Mouse (Mus musculus): Measurements from ENCODE around the gene Inhbe. TPM values are rescaled to one million over a fixed set of nuclear protein-coding genes. Genes with fewer than 3 reads are reported as not detected.

Gene Inhbe
- polyA plus RNA-seq, 1 experiment from 2014 or later: 0.15 TPM

GRCm38 (mm10) chr10:127369834-127370820 is 15.9 kb upstream of the Inhbe start, which contains the start of gene Inhbc:
Gene Inhbc (minus strand): TSS chr10:127370431.
- no peaks in the 10 kb centered on the region for H3K4me1 ChIP-seq (ENCODE audit: control insufficient read depth, insufficient read depth, low read length)
- no peaks in the 10 kb centered on the region for H3K27me3 ChIP-seq (ENCODE audit: control insufficient read depth, insufficient read depth, low read length)
- H3K4me3 ChIP-seq (ENCODE audit: low read depth, low read length): no peak within 1 kb of the TSS
- no peak for DNase-seq (ENCODE audit: low spot score)
- no peak within 1 kb of the TSS for H3K9ac ChIP-seq (ENCODE audit: low read length)
- no peak for ATAC-seq (ENCODE audit: insufficient number of reproducible peaks, low FRiP score, low TSS enrichment, low read depth)
- H3K27ac ChIP-seq (replicated peaks; ENCODE audit: low read depth, low read length): no peak within 1 kb of the TSS
- H3K4me2 ChIP-seq (ENCODE audit: low read depth, severe bottlenecking): no peak within 1 kb of the TSS
- WGBS: 77% methylated on average over 22 of the region's 22 CpGs
- no peaks in the 10 kb centered on the region for H3K9me3 ChIP-seq (ENCODE audit: control insufficient read depth, low read length)
- H3K36me3 ChIP-seq (ENCODE audit: control insufficient read depth, insufficient read depth, low read length): no peaks in the 10 kb centered on the region

- Histone ChIP-seq H3K27me3 (ENCODE audit: control insufficient read depth, insufficient read depth, low read length) (no peaks in the 10 kb centered on the region), H3K36me3 (ENCODE audit: control insufficient read depth, insufficient read depth, low read length) (no peaks in the 10 kb centered on the region), H3K9me3 (ENCODE audit: control insufficient read depth, low read length) (no peaks in the 10 kb centered on the region), H3K27ac (replicated peaks; ENCODE audit: low read depth, low read length) (no peak overlapping the region), H3K4me2 (ENCODE audit: low read depth, severe bottlenecking) (no peak overlapping the region), H3K9ac (ENCODE audit: low read length) (no peak overlapping the region), H3K4me3 (ENCODE audit: low read depth, low read length) (no peak overlapping the region), H3K4me1 (ENCODE audit: control insufficient read depth, insufficient read depth, low read length) (no peaks in the 10 kb centered on the region)
- DNase-seq (ENCODE audit: low spot score) (no peak), ATAC-seq (ENCODE audit: insufficient number of reproducible peaks, low FRiP score, low TSS enrichment, low read depth) (no peak)
- WGBS: 91% methylated on average over 2 of the region's 2 CpGs
These were observed 14.1 kb upstream of the Inhbe start for GRCm38 (mm10) chr10:127368273-127368672.

- H3K4me1 ChIP-seq (ENCODE audit: control insufficient read depth, insufficient read depth, low read length): no peaks in the 10 kb centered on the region
- no peaks in the 10 kb centered on the region for H3K36me3 ChIP-seq (ENCODE audit: control insufficient read depth, insufficient read depth, low read length)
- DNase-seq (ENCODE audit: low spot score): no peak
- H3K4me2 ChIP-seq (ENCODE audit: low read depth, severe bottlenecking): no peak overlapping the region
- H3K27ac ChIP-seq (replicated peaks; ENCODE audit: low read depth, low read length): no peak overlapping the region
- H3K9me3 ChIP-seq (ENCODE audit: control insufficient read depth, low read length): no peaks in the 10 kb centered on the region
- ATAC-seq (ENCODE audit: insufficient number of reproducible peaks, low FRiP score, low TSS enrichment, low read depth): no peak
- no peaks in the 10 kb centered on the region for H3K27me3 ChIP-seq (ENCODE audit: control insufficient read depth, insufficient read depth, low read length)
- no peak overlapping the region for H3K4me3 ChIP-seq (ENCODE audit: low read depth, low read length)
- no peak overlapping the region for H3K9ac ChIP-seq (ENCODE audit: low read length)
- WGBS: 76% methylated on average over 5 of the region's 5 CpGs
These were observed 12.9 kb upstream of the Inhbe start for GRCm38 (mm10) chr10:127367116-127367515.

GRCm38 (mm10) chr10:127360714-127361113 is 6.5 kb upstream of the Inhbe start:
- H3K9ac ChIP-seq (ENCODE audit: low read length): no peak overlapping the region
- DNase-seq (ENCODE audit: low spot score): no peak
- no peaks in the 10 kb centered on the region for H3K4me1 ChIP-seq (ENCODE audit: control insufficient read depth, insufficient read depth, low read length)
- H3K27ac ChIP-seq (replicated peaks; ENCODE audit: low read depth, low read length): no peak overlapping the region
- no peak overlapping the region for H3K4me3 ChIP-seq (ENCODE audit: low read depth, low read length)
- no peak for ATAC-seq (ENCODE audit: insufficient number of reproducible peaks, low FRiP score, low TSS enrichment, low read depth)
- no peak overlapping the region for H3K4me2 ChIP-seq (ENCODE audit: low read depth, severe bottlenecking)
- no peaks in the 10 kb centered on the region for H3K9me3 ChIP-seq (ENCODE audit: control insufficient read depth, low read length)
- WGBS: 85% methylated on average over 3 of the region's 3 CpGs
- no peaks in the 10 kb centered on the region for H3K27me3 ChIP-seq (ENCODE audit: control insufficient read depth, insufficient read depth, low read length)
- H3K36me3 ChIP-seq (ENCODE audit: control insufficient read depth, insufficient read depth, low read length): no peaks in the 10 kb centered on the region

- WGBS: 79% methylated on average over 10 of the region's 10 CpGs
- H3K4me3 ChIP-seq (ENCODE audit: low read depth, low read length): no peak overlapping the region
- DNase-seq (ENCODE audit: low spot score): no peak
- no peak overlapping the region for H3K27ac ChIP-seq (replicated peaks; ENCODE audit: low read depth, low read length)
- H3K9me3 ChIP-seq (ENCODE audit: control insufficient read depth, low read length): no peaks in the 10 kb centered on the region
- no peaks in the 10 kb centered on the region for H3K36me3 ChIP-seq (ENCODE audit: control insufficient read depth, insufficient read depth, low read length)
- H3K4me1 ChIP-seq (ENCODE audit: control insufficient read depth, insufficient read depth, low read length): no peaks in the 10 kb centered on the region
- no peaks in the 10 kb centered on the region for H3K27me3 ChIP-seq (ENCODE audit: control insufficient read depth, insufficient read depth, low read length)
- H3K4me2 ChIP-seq (ENCODE audit: low read depth, severe bottlenecking): no peak overlapping the region
- H3K9ac ChIP-seq (ENCODE audit: low read length): no peak overlapping the region
- ATAC-seq (ENCODE audit: insufficient number of reproducible peaks, low FRiP score, low TSS enrichment, low read depth): no peak
These were observed 1.1 kb upstream of the Inhbe start for GRCm38 (mm10) chr10:127355336-127355735.

- WGBS: 88% methylated on average over 11 of the region's 11 CpGs
- no peaks in the 10 kb centered on the region for H3K4me1 ChIP-seq (ENCODE audit: control insufficient read depth, insufficient read depth, low read length)
- H3K27me3 ChIP-seq (ENCODE audit: control insufficient read depth, insufficient read depth, low read length): no peaks in the 10 kb centered on the region
- no peak overlapping the region for H3K9ac ChIP-seq (ENCODE audit: low read length)
- no peak overlapping the region for H3K4me2 ChIP-seq (ENCODE audit: low read depth, severe bottlenecking)
- H3K4me3 ChIP-seq (ENCODE audit: low read depth, low read length): no peak overlapping the region
- H3K9me3 ChIP-seq (ENCODE audit: control insufficient read depth, low read length): no peaks in the 10 kb centered on the region
- no peaks in the 10 kb centered on the region for H3K36me3 ChIP-seq (ENCODE audit: control insufficient read depth, insufficient read depth, low read length)
- DNase-seq (ENCODE audit: low spot score) (no peak), ATAC-seq (ENCODE audit: insufficient number of reproducible peaks, low FRiP score, low TSS enrichment, low read depth) (no peak)
- H3K27ac ChIP-seq (replicated peaks; ENCODE audit: low read depth, low read length): no peak overlapping the region
These were observed 1.4 kb downstream of the Inhbe start for GRCm38 (mm10) chr10:127352766-127353165.

- H3K27ac ChIP-seq (replicated peaks; ENCODE audit: low read depth, low read length): no peak overlapping the region
- 76% methylated on average over 9 of the region's 9 CpGs for WGBS
- no peak for DNase-seq (ENCODE audit: low spot score)
These were observed 2.0 kb downstream of the Inhbe start for GRCm38 (mm10) chr10:127352187-127352586.

GRCm38 (mm10) chr10:127351719-127352118 is 2.5 kb downstream of the Inhbe start:
- no peak for ATAC-seq (ENCODE audit: insufficient number of reproducible peaks, low FRiP score, low TSS enrichment, low read depth)
- WGBS: 63% methylated on average over 8 of the region's 8 CpGs
- Histone ChIP-seq H3K4me1 (ENCODE audit: control insufficient read depth, insufficient read depth, low read length) (no peaks in the 10 kb centered on the region), H3K4me3 (ENCODE audit: low read depth, low read length) (no peak overlapping the region), H3K9ac (ENCODE audit: low read length) (no peak overlapping the region), H3K27ac (replicated peaks; ENCODE audit: low read depth, low read length) (no peak overlapping the region), H3K36me3 (ENCODE audit: control insufficient read depth, insufficient read depth, low read length) (no peaks in the 10 kb centered on the region), H3K27me3 (ENCODE audit: control insufficient read depth, insufficient read depth, low read length) (no peaks in the 10 kb centered on the region), H3K4me2 (ENCODE audit: low read depth, severe bottlenecking) (no peak overlapping the region), H3K9me3 (ENCODE audit: control insufficient read depth, low read length) (no peaks in the 10 kb centered on the region)
- DNase-seq (ENCODE audit: low spot score): no peak

More at GRCm38 (mm10) chr10:127352187-127352586, 2.0 kb downstream of the Inhbe start:
- H3K4me2 ChIP-seq (ENCODE audit: low read depth, severe bottlenecking): no peak overlapping the region
- H3K4me1 ChIP-seq (ENCODE audit: control insufficient read depth, insufficient read depth, low read length): no peaks in the 10 kb centered on the region
- H3K9ac ChIP-seq (ENCODE audit: low read length): no peak overlapping the region
- H3K4me3 ChIP-seq (ENCODE audit: low read depth, low read length): no peak overlapping the region
- no peak for ATAC-seq (ENCODE audit: insufficient number of reproducible peaks, low FRiP score, low TSS enrichment, low read depth)
- H3K36me3 ChIP-seq (ENCODE audit: control insufficient read depth, insufficient read depth, low read length): no peaks in the 10 kb centered on the region
- no peaks in the 10 kb centered on the region for H3K27me3 ChIP-seq (ENCODE audit: control insufficient read depth, insufficient read depth, low read length)
- H3K9me3 ChIP-seq (ENCODE audit: control insufficient read depth, low read length): no peaks in the 10 kb centered on the region
